Mouse (Mus musculus) spleen, adult 2 months (tissue): Measurements from ENCODE around the gene Cenpf.

Source experiments
- CTCF ChIP-seq: fragments of 200-500 bp; IDR thresholded peaks from 2 replicates; pipeline ENCODE4 v1.5.1; 2011; ENCODE audit warnings: mild to moderate bottlenecking, inconsistent platforms; ENCODE audit not compliant: insufficient read depth, insufficient read length, insufficient replicate concordance; ENCODE audit errors: extremely low read depth
- POLR2A ChIP-seq: fragments of 200-500 bp; IDR thresholded peaks from 2 replicates; pipeline ENCODE4 v1.6.1; 2011; ENCODE audit warnings: low read depth, low read length, inconsistent platforms

GRCm38 (mm10) chr1:189706040-189706645, 18.3 kb upstream of the Cenpf start:
- TF ChIP-seq CTCF (no peak), POLR2A (no peak)
